Mouse (Mus musculus) cerebellum, adult 2 months (tissue): ENCODE results near the gene Lgals9.

Experiments used
- CTCF ChIP-seq: fragments of 200-500 bp; IDR thresholded peaks from 2 replicates; pipeline ENCODE4 v1.5.1; 2011; ENCODE audit warnings: low read depth, mild to moderate bottlenecking, control low read depth, low read length, moderate library complexity, borderline replicate concordance; ENCODE audit not compliant: insufficient read depth
- POLR2A ChIP-seq: fragments of 200-500 bp; IDR thresholded peaks from 2 replicates; pipeline ENCODE4 v1.6.1; 2011; ENCODE audit warnings: low read length, control low read depth, borderline replicate concordance; ENCODE audit not compliant: insufficient read depth

GRCm38 (mm10) chr11:78971096-78971495 is 13.7 kb downstream of the Lgals9 start:
- TF ChIP-seq CTCF: no peak
- TF ChIP-seq POLR2A: no peak
